Mouse (Mus musculus): Measurements from ENCODE around the gene Ccdc39. TPM values are rescaled to one million over a fixed set of nuclear protein-coding genes. Genes with fewer than 3 reads are reported as not detected.
A peak's percentile ranks its signal among the peaks of the same experiment; 100 is the strongest.

The Ccdc39 gene
- polyA plus RNA-seq (2012; rRNA removed): 8.0 and 10.7 TPM in 2 replicates

GRCm38 (mm10) chr3:33843801-33844632 is at the start of gene Ccdc39:
TSS of gene Ccdc39 (minus strand) at chr3:33844310.
- TF ChIP-seq POLR2A (IDR thresholded peaks at IDR 0.05; ENCODE audit: borderline replicate concordance, extremely low read depth, low read depth, low read length): 0 out of 2 replicates have a peak, but pooled peaks have one; percentile 12
- no peak for TF ChIP-seq CTCF (IDR thresholded peaks at IDR 0.05; ENCODE audit: insufficient read depth, low read length)
- Histone ChIP-seq H3K4me1 (ENCODE audit: control insufficient read depth, insufficient read depth, low read length) (no peaks in the 10 kb centered on the region), H3K4me3 (replicated peaks; ENCODE audit: extremely low read depth, low read depth, low read length) (peak within 1 kb of the TSS; percentile 46)
- 7% methylated on average over 26 of the region's 26 CpGs for WGBS
- DNase-seq: peak; percentile 60

DNA sequence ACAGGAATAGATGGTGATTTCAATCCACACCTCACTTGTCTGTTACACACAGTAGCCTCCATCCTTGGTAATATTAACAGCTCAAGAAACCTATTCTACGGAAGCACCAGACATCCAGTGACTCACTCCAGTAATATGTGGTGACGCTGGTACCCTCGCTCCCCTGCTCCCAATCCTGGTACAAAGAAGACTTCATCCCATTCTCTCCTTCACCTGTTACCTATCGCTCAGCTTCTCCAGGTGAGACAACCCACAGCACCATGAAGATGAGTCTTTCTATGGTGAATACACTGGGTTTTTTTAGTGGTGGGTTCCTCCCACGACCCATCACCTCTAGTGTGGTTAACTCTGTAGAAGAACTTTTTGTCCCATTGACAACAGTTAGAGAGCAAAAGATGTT is 49.3 kb upstream of the Ccdc39 start:
- no peak for DNase-seq
- WGBS: 84% methylated on average over 5 of the region's 5 CpGs
- Histone ChIP-seq H3K4me1 (ENCODE audit: control insufficient read depth, insufficient read depth, low read length) (no peaks in the 10 kb centered on the region), H3K4me3 (replicated peaks; ENCODE audit: extremely low read depth, low read depth, low read length) (no peak overlapping the region)
- TF ChIP-seq POLR2A (IDR thresholded peaks at IDR 0.05; ENCODE audit: borderline replicate concordance, extremely low read depth, low read depth, low read length) (no peak), CTCF (IDR thresholded peaks at IDR 0.05; ENCODE audit: insufficient read depth, low read length) (no peak)

DNA sequence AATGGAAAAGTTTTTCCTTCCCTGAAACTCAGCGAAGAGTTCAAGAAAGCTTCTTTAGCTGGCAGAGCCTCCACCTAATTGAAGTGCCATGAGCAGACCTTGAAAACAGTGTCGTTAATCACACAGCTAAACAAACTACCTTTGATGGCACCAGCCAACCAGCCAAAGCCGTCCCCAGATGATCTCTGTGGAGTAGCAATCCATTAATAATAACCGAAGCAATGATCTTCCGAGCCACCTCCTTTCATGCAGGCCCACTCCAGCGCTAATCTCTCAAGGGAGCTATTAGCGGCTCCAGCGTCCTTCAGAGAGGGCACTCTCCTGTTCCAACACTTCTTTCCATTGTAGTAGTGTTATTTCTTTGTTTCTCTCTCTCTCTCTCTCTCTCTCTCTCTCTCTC is 43.3 kb upstream of the Ccdc39 start:
- no peaks in the 10 kb centered on the region for H3K4me1 ChIP-seq (ENCODE audit: control insufficient read depth, insufficient read depth, low read length)
- no peak for TF ChIP-seq CTCF (IDR thresholded peaks at IDR 0.05; ENCODE audit: insufficient read depth, low read length)
- WGBS: 39% methylated on average over 8 of the region's 8 CpGs
- no peak for DNase-seq
- H3K4me3 ChIP-seq (replicated peaks; ENCODE audit: extremely low read depth, low read depth, low read length): no peak overlapping the region

GRCm38 (mm10) chr3:33883105-33883504 is 39.0 kb upstream of the Ccdc39 start:
- WGBS: 81% methylated on average over 6 of the region's 6 CpGs

GRCm38 (mm10) chr3:33882695-33883094 is 38.6 kb upstream of the Ccdc39 start:
- Histone ChIP-seq H3K4me3 (replicated peaks; ENCODE audit: extremely low read depth, low read depth, low read length) (no peak overlapping the region), H3K4me1 (ENCODE audit: control insufficient read depth, insufficient read depth, low read length) (no peaks in the 10 kb centered on the region)
- TF ChIP-seq POLR2A (IDR thresholded peaks at IDR 0.05; ENCODE audit: borderline replicate concordance, extremely low read depth, low read depth, low read length): no peak
- TF ChIP-seq CTCF (IDR thresholded peaks at IDR 0.05; ENCODE audit: insufficient read depth, low read length): no peak
- WGBS: 73% methylated on average over 2 of the region's 2 CpGs
- no peak for DNase-seq

More at GRCm38 (mm10) chr3:33883105-33883504, 39.0 kb upstream of the Ccdc39 start:
- H3K4me1 ChIP-seq (ENCODE audit: control insufficient read depth, insufficient read depth, low read length): no peaks in the 10 kb centered on the region
- H3K4me3 ChIP-seq (replicated peaks; ENCODE audit: extremely low read depth, low read depth, low read length): no peak overlapping the region
- no peak for DNase-seq
- TF ChIP-seq POLR2A (IDR thresholded peaks at IDR 0.05; ENCODE audit: borderline replicate concordance, extremely low read depth, low read depth, low read length): no peak
- no peak for TF ChIP-seq CTCF (IDR thresholded peaks at IDR 0.05; ENCODE audit: insufficient read depth, low read length)

DNA sequence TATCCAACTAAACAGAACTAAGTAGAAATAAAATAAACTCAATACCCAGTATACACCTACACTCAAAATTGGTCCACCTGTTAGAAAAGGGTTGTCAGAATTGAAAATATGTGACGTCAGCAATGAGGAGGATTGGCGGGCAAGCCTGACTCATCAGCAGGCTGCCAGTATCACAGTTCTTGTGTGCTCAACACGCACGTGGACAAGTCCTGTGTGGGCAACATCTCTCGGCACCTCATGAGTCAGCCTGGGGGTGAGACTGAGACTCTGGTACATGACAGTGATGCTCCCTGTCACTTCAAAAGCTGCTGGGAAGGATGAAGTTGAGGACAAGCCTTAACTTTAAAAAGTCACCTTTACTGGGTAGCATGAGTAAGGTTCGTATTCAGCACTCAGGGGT is 34.6 kb upstream of the Ccdc39 start:
- TF ChIP-seq CTCF (IDR thresholded peaks at IDR 0.05; ENCODE audit: insufficient read depth, low read length): no peak
- no peak for TF ChIP-seq POLR2A (IDR thresholded peaks at IDR 0.05; ENCODE audit: borderline replicate concordance, extremely low read depth, low read depth, low read length)
- 71% methylated on average over 6 of the region's 6 CpGs for WGBS
- no peak for DNase-seq
- H3K4me1 ChIP-seq (ENCODE audit: control insufficient read depth, insufficient read depth, low read length): no peaks in the 10 kb centered on the region
- H3K4me3 ChIP-seq (replicated peaks; ENCODE audit: extremely low read depth, low read depth, low read length): no peak overlapping the region

- TF ChIP-seq CTCF (IDR thresholded peaks at IDR 0.05; ENCODE audit: insufficient read depth, low read length): no peak
- TF ChIP-seq POLR2A (IDR thresholded peaks at IDR 0.05; ENCODE audit: borderline replicate concordance, extremely low read depth, low read depth, low read length): no peak
- WGBS: 48% methylated on average over 12 of the region's 12 CpGs
- Histone ChIP-seq H3K4me3 (replicated peaks; ENCODE audit: extremely low read depth, low read depth, low read length) (no peak overlapping the region), H3K4me1 (ENCODE audit: control insufficient read depth, insufficient read depth, low read length) (no peaks in the 10 kb centered on the region)
- no peak for DNase-seq
These were observed 30.6 kb upstream of the Ccdc39 start for GRCm38 (mm10) chr3:33874456-33875286.

DNA sequence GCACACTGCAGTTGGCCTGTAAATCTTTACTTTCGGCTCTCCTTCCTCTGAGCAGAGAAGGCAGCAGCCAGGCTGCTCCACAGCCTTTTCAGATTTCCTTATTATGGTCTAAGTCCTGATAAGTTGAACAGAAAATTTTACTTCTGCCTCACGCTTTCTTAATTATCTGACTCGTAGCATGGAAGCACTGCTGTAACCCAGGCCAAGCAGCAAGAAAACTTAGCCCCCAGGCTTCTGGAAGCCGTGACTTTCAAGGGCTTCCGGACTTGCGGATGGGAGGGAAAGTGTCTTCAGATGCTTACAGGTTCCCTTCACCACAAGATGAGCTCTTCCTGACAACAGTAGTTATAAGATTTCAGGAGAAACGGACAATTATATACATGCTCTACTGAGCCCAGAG is 29.7 kb upstream of the Ccdc39 start:
- Histone ChIP-seq H3K4me3 (replicated peaks; ENCODE audit: extremely low read depth, low read depth, low read length) (no peak overlapping the region), H3K4me1 (ENCODE audit: control insufficient read depth, insufficient read depth, low read length) (no peaks in the 10 kb centered on the region)
- no peak for DNase-seq
- no peak for TF ChIP-seq CTCF (IDR thresholded peaks at IDR 0.05; ENCODE audit: insufficient read depth, low read length)
- 72% methylated on average over 7 of the region's 7 CpGs for WGBS

GRCm38 (mm10) chr3:33873366-33873765 is 29.3 kb upstream of the Ccdc39 start:
- 84% methylated on average over 8 of the region's 8 CpGs for WGBS
- no peak for DNase-seq
- TF ChIP-seq CTCF (IDR thresholded peaks at IDR 0.05; ENCODE audit: insufficient read depth, low read length) (no peak), POLR2A (IDR thresholded peaks at IDR 0.05; ENCODE audit: borderline replicate concordance, extremely low read depth, low read depth, low read length) (no peak)

More at GRCm38 (mm10) chr3:33873366-33873765, 29.3 kb upstream of the Ccdc39 start:
- H3K4me1 ChIP-seq (ENCODE audit: control insufficient read depth, insufficient read depth, low read length): no peaks in the 10 kb centered on the region
- no peak overlapping the region for H3K4me3 ChIP-seq (replicated peaks; ENCODE audit: extremely low read depth, low read depth, low read length)

All from lung, adult 2 months (tissue).